Mouse (Mus musculus) brain, embryonic 14.5 days (tissue): ENCODE measurements around the gene Adh6b.

Experiments used
- CTCF ChIP-seq: fragments of 200-500 bp; IDR thresholded peaks from 2 replicates; pipeline ENCODE4 v1.5.1; 2012; ENCODE audit warnings: inconsistent platforms, mild to moderate bottlenecking, moderate library complexity, borderline replicate concordance; ENCODE audit not compliant: insufficient read depth, insufficient read length; ENCODE audit errors: extremely low read depth
- POLR2A ChIP-seq: fragments of 200-500 bp; IDR thresholded peaks from 2 replicates; pipeline ENCODE4 v1.6.1; 2012; ENCODE audit warnings: mild to moderate bottlenecking, inconsistent platforms, borderline replicate concordance; ENCODE audit not compliant: poor library complexity, insufficient read depth, insufficient read length, severe bottlenecking; ENCODE audit errors: extremely low read depth

DNA sequence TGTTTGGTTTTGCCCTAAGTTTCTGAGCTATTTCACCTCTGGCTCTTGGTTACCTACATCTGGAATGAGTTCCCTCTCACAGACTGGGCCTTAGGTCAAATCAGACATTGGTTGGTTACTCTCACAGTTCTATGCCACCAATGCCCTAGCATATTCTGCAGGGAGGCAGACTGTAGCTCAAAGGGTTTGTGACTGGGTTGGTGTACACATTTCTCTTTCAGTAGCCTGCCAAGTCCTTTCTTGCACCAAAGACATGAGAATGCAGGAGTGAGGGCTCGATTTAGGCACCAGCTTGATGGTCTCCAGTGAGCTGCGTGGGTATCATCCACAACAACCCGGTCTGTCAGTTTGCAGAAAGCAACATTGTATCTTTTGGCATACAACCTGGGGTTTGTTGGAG, 63.3 kb downstream of the Adh6b start:
- TF ChIP-seq CTCF (no peak), POLR2A (no peak)
